Mouse (Mus musculus): ENCODE data around the gene Osbpl8.

DNA sequence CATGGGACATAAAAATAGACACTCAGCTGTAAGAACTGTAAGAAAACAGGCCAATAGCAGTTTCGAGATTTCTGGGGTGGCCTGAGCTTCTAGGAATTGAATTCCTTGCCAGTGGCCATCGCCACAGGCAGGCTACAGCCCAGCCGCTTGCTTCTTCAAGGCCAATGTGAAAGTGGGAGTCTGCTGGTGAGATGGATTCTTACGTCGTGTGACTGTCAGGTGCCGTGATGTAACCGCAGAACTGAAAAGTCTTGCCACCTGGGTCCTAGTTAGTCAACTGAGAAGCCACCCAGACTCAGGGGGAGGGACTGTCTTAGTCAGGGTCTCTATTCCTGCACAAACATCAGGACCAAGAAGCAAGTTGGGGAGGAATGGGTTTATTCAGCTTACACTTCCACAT, 40.4 kb upstream of the Osbpl8 start:
- TF ChIP-seq CTCF (IDR thresholded peaks at IDR 0.05; ENCODE audit: low read depth, low read length) (no peak), GATA2 (IDR thresholded peaks at IDR 0.05; ENCODE audit: borderline replicate concordance, low read depth, low read length) (no peak)

All from G1E (cell line).